Mouse (Mus musculus): ENCODE data around the gene Eif3b.

- TF ChIP-seq CTCF (IDR thresholded peaks at IDR 0.05; ENCODE audit: borderline replicate concordance, insufficient read depth, low read length) (no peak), POLR2A (IDR thresholded peaks at IDR 0.05; ENCODE audit: low read depth, low read length) (no peak)
These were observed 36.3 kb downstream of the Eif3b start for GRCm38 (mm10) chr5:140455466-140455865.
